Mouse (Mus musculus) CH12.LX (cell line): Measurements from ENCODE around the gene Frmd4a. TPM values are rescaled to one million over a fixed set of nuclear protein-coding genes. Genes with fewer than 3 reads are reported as not detected.

ENCODE experiments used
- DNase-seq: peaks from one replicate; pipeline ENCODE4 v3.0.0-alpha.2; 2013; ENCODE audit errors: extremely low read depth
- H3K27ac ChIP-seq: 2 replicates; pipeline ENCODE4 v1.5.1; 2012; ENCODE audit warnings: low read depth, mild to moderate bottlenecking, control low read depth, moderate library complexity; ENCODE audit not compliant: insufficient read depth
- H3K27me3 ChIP-seq: replicated peaks from 2 replicates; pipeline ENCODE3; 2012; ENCODE audit warnings: inconsistent platforms
- H3K36me3 ChIP-seq, 2 experiments: replicated peaks in 1 of 2; 2 replicates each; pipeline versions ENCODE3 to v1.6.1; 2012; ENCODE audit warnings: inconsistent platforms in 1 of 2, low read length in 1 of 2, mild to moderate bottlenecking in 1 of 2, mixed read lengths in 1 of 2, moderate library complexity in 1 of 2; ENCODE audit not compliant: control insufficient read depth in 1 of 2, insufficient read depth in 1 of 2
- H3K4me1 ChIP-seq, 2 experiments: 2 replicates each; pipeline ENCODE4 v1.6.1; 2012; ENCODE audit warnings: inconsistent platforms in 1 of 2, moderate library complexity in 1 of 2; ENCODE audit not compliant: insufficient read depth in 2 of 2, control insufficient read depth in 1 of 2
- H3K4me2 ChIP-seq: 2 replicates; pipeline ENCODE4 v1.6.1; 2012; ENCODE audit warnings: low read depth, mild to moderate bottlenecking, control low read depth; ENCODE audit not compliant: poor library complexity, insufficient read depth, severe bottlenecking
- H3K4me3 ChIP-seq, 3 experiments: fragments of 150-350 bp in 1 of 3; sonication (generic) in 1 of 3; replicated peaks in 1 of 3; 2 replicates each; pipeline versions ENCODE3 to v1.5.1; 2011 to 2012; ENCODE audit warnings: low read depth in 2 of 3, low read length in 2 of 3, mild to moderate bottlenecking in 2 of 3, moderate library complexity in 2 of 3, control low read depth in 1 of 3, improper control_type of control experiment in 1 of 3, inconsistent platforms in 1 of 3, mixed read lengths in 1 of 3; ENCODE audit not compliant: poor library complexity in 1 of 3
- H3K79me2 ChIP-seq: replicated peaks from 2 replicates; pipeline ENCODE4 v1.6.1; 2012; ENCODE audit warnings: mild to moderate bottlenecking, moderate library complexity; ENCODE audit not compliant: control insufficient read depth, poor library complexity, insufficient read depth, severe bottlenecking; ENCODE audit errors: extremely low read depth
- H3K9ac ChIP-seq: 2 replicates; pipeline ENCODE4 v1.6.1; 2012; ENCODE audit warnings: low read depth, mild to moderate bottlenecking, control low read depth, moderate library complexity; ENCODE audit not compliant: insufficient read depth
- H3K9me3 ChIP-seq: replicated peaks from 2 replicates; pipeline ENCODE3; 2012; ENCODE audit warnings: low read length, inconsistent platforms, mixed read lengths
- CTCF ChIP-seq, 2 experiments: IDR thresholded peaks in 1 of 2; conservative IDR thresholded peaks in 1 of 2; 2 replicates each; pipeline ENCODE4 v1.5.1; 2011 to 2012; ENCODE audit warnings: low read depth in 2 of 2, low read length in 2 of 2, improper control_type of control experiment in 1 of 2, inconsistent platforms in 1 of 2, mild to moderate bottlenecking in 1 of 2, moderate library complexity in 1 of 2
- E2F4 ChIP-seq: IDR thresholded peaks from 2 replicates; pipeline ENCODE4 v1.6.1; 2011; ENCODE audit warnings: low read depth, low read length, improper control_type of control experiment; ENCODE audit not compliant: insufficient replicate concordance
- GABPA ChIP-seq: IDR thresholded peaks from 2 replicates; pipeline ENCODE4 v1.6.1; 2012; ENCODE audit warnings: low read depth, low read length, improper control_type of control experiment, inconsistent platforms; ENCODE audit not compliant: insufficient replicate concordance
- JUN ChIP-seq: IDR thresholded peaks from 2 replicates; pipeline ENCODE4 v1.6.1; 2011; ENCODE audit warnings: low read depth, mild to moderate bottlenecking, low read length, improper control_type of control experiment, moderate library complexity; ENCODE audit not compliant: insufficient read depth
- MXI1 ChIP-seq: IDR thresholded peaks from 2 replicates; pipeline ENCODE4 v1.6.1; 2011; ENCODE audit warnings: mild to moderate bottlenecking, low read depth, low read length, improper control_type of control experiment
- MYC ChIP-seq: IDR thresholded peaks from 2 replicates; pipeline ENCODE4 v1.6.1; 2011; ENCODE audit warnings: low read depth, mild to moderate bottlenecking, improper control_type of control experiment, low read length
- POLR2AphosphoS2 ChIP-seq: IDR thresholded peaks from 2 replicates; pipeline ENCODE4 v1.6.1; 2011; ENCODE audit warnings: low read depth, low read length, improper control_type of control experiment
- SMC3 ChIP-seq: IDR thresholded peaks from 2 replicates; pipeline ENCODE4 v1.6.1; 2011; ENCODE audit warnings: low read depth, low read length, improper control_type of control experiment
- UBTF ChIP-seq: IDR thresholded peaks from 2 replicates; pipeline ENCODE4 v1.6.1; 2012; ENCODE audit warnings: low read depth, mild to moderate bottlenecking, inconsistent platforms, low read length, improper control_type of control experiment, moderate library complexity
- ZC3H11A ChIP-seq: IDR thresholded peaks from 2 replicates; pipeline ENCODE4 v1.6.1; 2012; ENCODE audit warnings: low read depth, mild to moderate bottlenecking, inconsistent platforms, low read length, improper control_type of control experiment
- ZMIZ1 ChIP-seq: IDR thresholded peaks from 2 replicates; pipeline ENCODE4 v1.6.1; 2012; ENCODE audit warnings: low read depth, mild to moderate bottlenecking, inconsistent platforms, low read length, improper control_type of control experiment
- dilution Hi-C: fragments of 300-500 bp; cut with MboI; formaldehyde crosslinking; loops from 2 replicates; pipeline ENCODE4 v1.14.3; 2020; ENCODE audit warnings: low sequenced_read_pairs; ENCODE audit not compliant: extremely low pct_unique_long_range_greater_than_20kb, extremely low pct_ligation_motif_present
- in situ Hi-C: fragments of 300-500 bp; cut with MboI; formaldehyde crosslinking; loops from 3 replicates; pipeline ENCODE4 v1.14.3; 2019; ENCODE audit warnings: low sequenced_read_pairs, low pct_ligation_motif_present, low pct_unique_long_range_greater_than_20kb, mixed read lengths
- polyA plus RNA-seq: library from polyadenylated mRNA; unstranded; fragments of >175 nt; gene quantifications from 2 replicates; pipeline ENCODE4 v1.2.1, GENCODE M21; 2012; ENCODE audit warnings: low read depth; ENCODE audit not compliant: insufficient read length
- total RNA-seq, 2 experiments: library from RNA; depleted of rRNA; stranded (reverse); fragments of 300-350 nt in 1 of 2; fragments of >200 nt in 1 of 2; gene quantifications; 2 replicates each; pipeline ENCODE4 v1.2.3; 2012 to 2014

Gene Frmd4a
- total and polyA plus RNA-seq, 3 experiments = 0.13 to 2.0 (median 0.32) TPM

DNA sequence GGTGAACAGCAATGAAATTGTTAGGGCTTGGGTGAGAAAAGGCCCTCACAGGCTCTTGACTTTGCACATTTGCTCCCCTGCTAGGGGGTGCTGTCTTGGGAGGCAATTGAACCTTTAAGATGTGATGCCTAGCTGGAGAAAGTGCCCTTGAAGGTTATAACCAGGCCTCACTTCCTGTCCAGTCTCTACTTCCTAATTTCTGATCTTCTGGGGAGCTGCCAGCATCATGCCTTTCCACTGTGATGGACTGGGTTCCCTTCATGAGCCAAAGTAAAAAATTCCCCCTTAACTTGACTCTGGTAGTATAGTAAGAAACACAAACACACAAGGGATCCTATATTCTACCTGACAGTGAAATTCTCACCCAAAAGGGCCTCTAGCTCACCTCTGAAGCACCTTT lies 278.1 kb downstream of the Frmd4a start:
- Histone ChIP-seq H3K36me3 (no peaks in the 10 kb centered on the region), H3K27ac (no peak overlapping the region), H3K9ac (no peak overlapping the region), H3K9me3 (no peaks in the 10 kb centered on the region), H3K4me3 (no peak overlapping the region), H3K4me2 (no peak overlapping the region), H3K27me3 (no peaks in the 10 kb centered on the region), H3K4me1 (peaks cover 0 to 17% of the 10 kb centered on the region in 2 experiments; a peak in 2 of 4 replicates), H3K79me2 (no peaks in the 10 kb centered on the region)
- in situ Hi-C loops (no loop called here), dilution Hi-C loops (no loop called here)
- no peak for TF ChIP-seq POLR2AphosphoS2
- TF ChIP-seq SMC3 = no peak
- no peak for TF ChIP-seq MXI1
- no peak for TF ChIP-seq JUN
- no peak for TF ChIP-seq CTCF (conservative IDR thresholded peaks at IDR 0.05 in 1 of 2, IDR thresholded peaks at IDR 0.05 in 1 of 2; ENCODE audit: low read depth in 2 of 2, low read length in 2 of 2)
- TF ChIP-seq ZC3H11A = no peak
- no peak for TF ChIP-seq UBTF
- TF ChIP-seq GABPA = no peak
- TF ChIP-seq ZMIZ1 = no peak
- TF ChIP-seq E2F4 = no peak
- DNase-seq = no peak

DNA sequence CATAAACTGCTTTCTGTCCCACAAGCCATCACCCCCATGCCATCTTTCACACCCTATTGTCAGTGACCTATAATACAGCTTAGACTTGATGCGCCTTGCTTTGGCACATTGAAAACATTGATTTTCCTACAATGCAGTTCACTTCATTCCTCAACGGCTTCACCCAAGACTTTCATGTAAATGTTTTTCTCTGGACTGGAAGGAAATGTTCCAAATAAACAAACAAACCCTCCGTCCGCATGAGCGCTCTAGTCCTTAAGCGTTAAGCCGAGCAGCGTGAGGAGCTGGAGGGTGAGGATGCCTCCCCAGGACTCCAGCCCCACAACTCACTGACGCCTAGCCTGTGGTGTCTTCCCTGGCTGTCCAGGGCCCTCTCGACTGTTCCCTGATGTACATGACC lies 279.4 kb downstream of the Frmd4a start:
- no peaks in the 10 kb centered on the region for H3K9me3 ChIP-seq
- TF ChIP-seq MYC = no peak
- TF ChIP-seq, all 38 proteins: peak for 0
- H3K4me1 ChIP-seq = peaks cover 0 to 17% of the 10 kb centered on the region in 2 experiments; a peak in 2 of 4 replicates
- dilution Hi-C loops = no loop called here
- DNase-seq = no peak
- no peak overlapping the region for H3K27ac ChIP-seq
- H3K36me3 ChIP-seq = no peaks in the 10 kb centered on the region
- H3K9ac ChIP-seq = no peak overlapping the region
- H3K27me3 ChIP-seq = no peaks in the 10 kb centered on the region
- H3K4me2 ChIP-seq = no peak overlapping the region
- H3K79me2 ChIP-seq = no peaks in the 10 kb centered on the region
- in situ Hi-C loops = no loop called here
- H3K4me3 ChIP-seq = no peak overlapping the region

DNA sequence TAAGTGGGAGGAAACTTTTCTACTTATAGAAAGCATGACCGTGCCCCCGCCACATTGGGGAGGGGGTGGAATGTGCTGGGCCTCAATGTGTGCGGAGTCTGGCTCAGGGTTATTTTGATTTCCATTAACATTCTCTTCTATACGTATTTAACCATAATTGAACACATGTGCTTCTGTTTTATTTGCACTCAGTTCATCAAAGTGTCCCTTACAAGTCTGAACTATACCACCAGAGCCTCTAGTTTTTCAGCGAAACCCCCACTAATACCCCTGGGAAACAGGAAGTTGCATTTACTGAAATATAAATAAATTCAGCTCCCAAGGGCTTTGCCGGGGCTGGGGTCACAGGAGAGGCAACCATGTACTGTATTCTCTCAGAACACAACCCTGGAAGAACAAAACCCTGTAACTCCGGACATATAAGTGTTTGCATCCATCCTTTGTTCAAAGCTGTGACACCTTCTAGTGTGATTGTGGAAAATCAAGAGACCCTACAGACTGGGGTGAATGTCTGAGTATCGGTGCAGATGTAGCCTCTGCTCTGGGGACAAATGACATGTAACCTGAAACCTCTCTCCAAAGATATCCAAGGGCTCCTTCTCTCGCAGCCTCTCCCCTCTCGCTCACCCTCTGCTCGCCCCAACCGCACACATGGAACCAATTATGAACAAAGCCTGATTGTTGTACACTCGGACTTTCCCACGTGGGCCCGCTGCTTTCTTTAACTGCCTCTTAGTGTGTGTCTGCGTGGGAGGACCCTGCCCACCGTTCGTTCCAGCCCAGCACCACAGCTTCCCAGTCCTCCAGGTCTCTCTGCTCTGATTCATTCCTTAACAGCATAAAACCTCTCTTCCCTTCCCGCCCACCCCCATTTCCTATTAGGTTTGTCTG lies 281.1 kb downstream of the Frmd4a start:
- dilution Hi-C loops = no loop called here
- H3K27ac ChIP-seq = no peak overlapping the region
- peak; percentile 6 for DNase-seq
- no peak overlapping the region for H3K9ac ChIP-seq
- no peaks in the 10 kb centered on the region for H3K36me3 ChIP-seq
- no peaks in the 10 kb centered on the region for H3K9me3 ChIP-seq
- peak overlapping the region; percentile 30; the same call in 1 of the 2 replicates for H3K4me2 ChIP-seq
- H3K4me1 ChIP-seq = peaks cover 0 to 17% of the 10 kb centered on the region in 2 experiments; a peak in 2 of 4 replicates
- in situ Hi-C loops = no loop called here
- no peaks in the 10 kb centered on the region for H3K79me2 ChIP-seq
- H3K27me3 ChIP-seq = no peaks in the 10 kb centered on the region
- no peak overlapping the region for H3K4me3 ChIP-seq
- TF ChIP-seq ZMIZ1 = no peak
- TF ChIP-seq, all 38 proteins: peak for 0
